Comparison of ENCODE assay signal across 5 mouse cellular contexts in the genomic region with DNA sequence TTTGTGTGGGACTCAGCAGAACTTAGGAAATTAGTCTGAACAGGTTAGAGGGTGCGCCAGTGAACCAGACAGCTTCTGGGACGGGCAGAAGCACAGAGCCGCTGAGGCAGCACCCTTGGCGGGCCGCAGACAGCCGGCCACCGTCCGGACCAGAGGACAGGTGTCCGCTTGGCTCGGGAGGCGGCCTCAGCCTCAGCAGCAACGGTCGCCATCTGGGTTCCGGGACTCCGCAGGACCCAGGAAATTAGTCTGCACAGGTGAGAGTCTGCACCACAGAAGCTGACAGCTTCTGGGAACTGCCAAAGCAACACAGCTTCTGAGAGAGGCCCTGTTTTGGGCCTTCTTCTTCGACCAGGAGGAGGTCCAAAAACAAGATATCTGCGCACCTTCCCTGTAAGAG.
A peak's percentile ranks its signal among the peaks of the same experiment; 100 is the strongest.
DNase-seq lines count a peak whose midpoint lies in the region; TF ChIP-seq lines count a peak whose summit lies in the region.
"Not testable (repeated sequence)": the region's sequence is repeated elsewhere in the genome, so short reads cannot be mapped to it uniquely, and the experiment has no call there.

No protein-coding gene starts in this region.

- peak; percentile 77 for DNase-seq in cerebellum, adult 11-12 months
- DNase-seq in cerebellum, adult 2 months, result peak; percentile 65 to 76
- DNase-seq in cerebellum, adult 9-10 months, result peak; percentile 65
- peak; percentile 58 to 64 for DNase-seq in cerebellum, postnatal 25 days
- DNase-seq in heart, adult 11 months, result peak; percentile 10

- not testable (repeated sequence) for H3K27me3 ChIP-seq in cerebellum, adult 2 months (ENCODE audit: control insufficient read depth, insufficient read depth, low read length)

- H3K4me3 ChIP-seq in cerebellum, adult 2 months (replicated peaks; ENCODE audit: insufficient read depth, low read depth, low read length), result not testable (repeated sequence)

- H3K27ac ChIP-seq in cerebellum, adult 2 months (ENCODE audit: insufficient read depth, low read length), result not testable (repeated sequence)

- TF ChIP-seq POLR2A in cerebellum, adult 2 months (IDR thresholded peaks at IDR 0.05; ENCODE audit: borderline replicate concordance, insufficient read depth, low read length), result not testable (repeated sequence)

- TF ChIP-seq CTCF in cerebellum, adult 2 months (IDR thresholded peaks at IDR 0.05; ENCODE audit: borderline replicate concordance, insufficient read depth, low read depth, low read length), result not testable (repeated sequence)

- not testable (repeated sequence) for H3K4me1 ChIP-seq in cerebellum, adult 2 months (ENCODE audit: control insufficient read depth, insufficient read depth, low read length)

- 14% methylated on average over 16 of the region's 17 CpGs for WGBS in cerebellum, adult 2 months

Comparison
In these comparisons a context has a peak if more than half of its experiments do, and no peak if none do; other contexts are left out.
1. DNase-seq: peak in every context shown above with its lines; median percentile 77 in cerebellum, adult 11-12 months; 70 in cerebellum, adult 2 months; 65 in cerebellum, adult 9-10 months; 61 in cerebellum, postnatal 25 days; 10 in heart, adult 11 months.